Mouse (Mus musculus) liver, adult 2 months (tissue): Measurements from ENCODE around the gene Phf13.

Experiments
- CTCF ChIP-seq: fragments of 200-500 bp; IDR thresholded peaks from 2 replicates; pipeline ENCODE4 v1.5.1; 2011; ENCODE audit warnings: low read depth, low read length, control low read depth
- POLR2A ChIP-seq: fragments of 200-500 bp; IDR thresholded peaks from 2 replicates; pipeline ENCODE4 v1.6.1; 2011; ENCODE audit warnings: low read length, control low read depth; ENCODE audit not compliant: insufficient read depth; ENCODE audit errors: extremely low read depth

DNA sequence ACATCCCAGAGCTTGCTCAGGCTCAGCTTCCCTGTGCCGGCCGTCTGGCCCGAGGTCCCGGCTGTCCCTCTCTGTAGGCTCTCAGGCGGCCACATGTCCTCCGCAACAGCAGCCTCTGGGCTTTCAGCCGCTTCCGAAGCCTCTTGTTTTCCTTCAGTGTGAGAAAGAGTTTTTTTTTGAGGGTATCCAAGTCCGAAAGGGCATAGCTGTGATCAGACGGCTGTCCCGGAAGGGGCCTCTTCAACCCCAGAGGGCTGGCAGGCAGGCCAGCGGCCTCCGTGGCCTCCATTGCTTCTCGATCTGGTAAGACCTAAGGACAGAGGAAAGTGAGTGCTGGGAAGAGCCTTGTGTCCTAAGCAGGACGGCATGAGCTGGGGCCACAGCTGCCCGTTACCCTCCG lies 13.0 kb downstream of the Phf13 start:
- no peak for TF ChIP-seq CTCF
- no peak for TF ChIP-seq POLR2A
